Mouse (Mus musculus): Measurements from ENCODE around the gene 5430419D17Rik. TPM values are rescaled to one million over a fixed set of nuclear protein-coding genes. Genes with fewer than 3 reads are reported as not detected.

5430419D17Rik gene
- total and polyA plus RNA-seq, 3 experiments, result not detected

- Histone ChIP-seq H3K4me2 (ENCODE audit: insufficient read depth, low read depth, poor library complexity, severe bottlenecking) (no peak overlapping the region), H3K9me3 (replicated peaks; ENCODE audit: low read length) (peaks cover 2% of the 10 kb centered on the region), H3K4me1 (ENCODE audit: control insufficient read depth in 1 of 2, insufficient read depth in 2 of 2) (no peaks in the 10 kb centered on the region), H3K9ac (ENCODE audit: insufficient read depth, low read depth) (no peak overlapping the region), H3K4me3 (replicated peaks in 1 of 3; ENCODE audit: low read depth in 2 of 3, low read length in 2 of 3, poor library complexity in 1 of 3) (no peak overlapping the region), H3K36me3 (replicated peaks in 1 of 2; ENCODE audit: control insufficient read depth in 1 of 2, insufficient read depth in 1 of 2, low read length in 1 of 2) (no peaks in the 10 kb centered on the region), H3K27ac (ENCODE audit: insufficient read depth, low read depth) (no peak overlapping the region), H3K27me3 (replicated peaks) (peaks cover 91% of the 10 kb centered on the region), H3K79me2 (replicated peaks; ENCODE audit: control insufficient read depth, extremely low read depth, insufficient read depth, poor library complexity, severe bottlenecking) (no peaks in the 10 kb centered on the region)
- DNase-seq (ENCODE audit: extremely low read depth), result no peak
- TF ChIP-seq E2F4 (IDR thresholded peaks at IDR 0.05; ENCODE audit: insufficient replicate concordance, low read depth, low read length), result no peak
- no peak for TF ChIP-seq CHD2 (IDR thresholded peaks at IDR 0.05; ENCODE audit: low read length)
- no peak for TF ChIP-seq USF1 (IDR thresholded peaks at IDR 0.05; ENCODE audit: low read depth, low read length)
- TF ChIP-seq ZC3H11A (IDR thresholded peaks at IDR 0.05; ENCODE audit: low read depth, low read length), result no peak
- no peak for TF ChIP-seq BHLHE40 (IDR thresholded peaks at IDR 0.05; ENCODE audit: low read depth, low read length)
- no peak for TF ChIP-seq CHD1 (IDR thresholded peaks at IDR 0.05; ENCODE audit: low read depth, low read length)
- TF ChIP-seq MEF2A (IDR thresholded peaks at IDR 0.05; ENCODE audit: borderline replicate concordance, low read depth, low read length), result no peak
- TF ChIP-seq SMC3 (IDR thresholded peaks at IDR 0.05; ENCODE audit: low read depth, low read length), result no peak
- TF ChIP-seq KAT2A (IDR thresholded peaks at IDR 0.05; ENCODE audit: insufficient replicate concordance, low read length), result no peak
- TF ChIP-seq PAX5 (IDR thresholded peaks at IDR 0.05; ENCODE audit: low read length), result no peak
- no peak for TF ChIP-seq HCFC1 (IDR thresholded peaks at IDR 0.05; ENCODE audit: low read depth, low read length)
- no peak for TF ChIP-seq ZMIZ1 (IDR thresholded peaks at IDR 0.05; ENCODE audit: low read depth, low read length)
- TF ChIP-seq MXI1 (IDR thresholded peaks at IDR 0.05; ENCODE audit: low read depth, low read length), result no peak
- TF ChIP-seq MAZ (IDR thresholded peaks at IDR 0.05; ENCODE audit: low read depth, low read length), result no peak
- no peak for TF ChIP-seq JUN (IDR thresholded peaks at IDR 0.05; ENCODE audit: insufficient read depth, low read depth, low read length)
- in situ Hi-C loops (cut with MboI; ENCODE audit: low pct_ligation_motif_present, low pct_unique_long_range_greater_than_20kb, low sequenced_read_pairs) (no loop called here), dilution Hi-C loops (cut with MboI; ENCODE audit: extremely low pct_ligation_motif_present, extremely low pct_unique_long_range_greater_than_20kb, low sequenced_read_pairs) (no loop called here)
Observed at GRCm38 (mm10) chr7:131260946-131261345, 86.7 kb downstream of the 5430419D17Rik start.

GRCm38 (mm10) chr7:131264251-131264650 is 90.0 kb downstream of the 5430419D17Rik start:
- Histone ChIP-seq H3K4me1 (ENCODE audit: control insufficient read depth in 1 of 2, insufficient read depth in 2 of 2) (no peaks in the 10 kb centered on the region), H3K4me3 (replicated peaks in 1 of 3; ENCODE audit: low read depth in 2 of 3, low read length in 2 of 3, poor library complexity in 1 of 3) (no peak overlapping the region), H3K36me3 (replicated peaks in 1 of 2; ENCODE audit: control insufficient read depth in 1 of 2, insufficient read depth in 1 of 2, low read length in 1 of 2) (no peaks in the 10 kb centered on the region), H3K79me2 (replicated peaks; ENCODE audit: control insufficient read depth, extremely low read depth, insufficient read depth, poor library complexity, severe bottlenecking) (no peaks in the 10 kb centered on the region), H3K9ac (ENCODE audit: insufficient read depth, low read depth) (no peak overlapping the region), H3K4me2 (ENCODE audit: insufficient read depth, low read depth, poor library complexity, severe bottlenecking) (no peak overlapping the region), H3K27ac (ENCODE audit: insufficient read depth, low read depth) (no peak overlapping the region), H3K9me3 (replicated peaks; ENCODE audit: low read length) (peaks cover 2% of the 10 kb centered on the region), H3K27me3 (replicated peaks) (peaks cover 90% of the 10 kb centered on the region)
- in situ Hi-C loops (cut with MboI; ENCODE audit: low pct_ligation_motif_present, low pct_unique_long_range_greater_than_20kb, low sequenced_read_pairs), result no loop called here
- no peak for DNase-seq (ENCODE audit: extremely low read depth)
- TF ChIP-seq ZMIZ1 (IDR thresholded peaks at IDR 0.05; ENCODE audit: low read depth, low read length) (no peak), BHLHE40 (IDR thresholded peaks at IDR 0.05; ENCODE audit: low read depth, low read length) (no peak), TBP (conservative IDR thresholded peaks at IDR 0.05; ENCODE audit: low read depth, low read length) (no peak), MAFK (IDR thresholded peaks at IDR 0.05; ENCODE audit: insufficient replicate concordance, low read length) (no peak), IRF4 (IDR thresholded peaks at IDR 0.05; ENCODE audit: low read depth, low read length) (no peak), MAX (IDR thresholded peaks at IDR 0.05; ENCODE audit: low read length) (no peak), E2F4 (IDR thresholded peaks at IDR 0.05; ENCODE audit: insufficient replicate concordance, low read depth, low read length) (no peak), HCFC1 (IDR thresholded peaks at IDR 0.05; ENCODE audit: low read depth, low read length) (no peak), UBTF (IDR thresholded peaks at IDR 0.05; ENCODE audit: low read depth, low read length) (no peak), POLR2AphosphoS2 (IDR thresholded peaks at IDR 0.05; ENCODE audit: low read depth, low read length) (no peak), MAZ (IDR thresholded peaks at IDR 0.05; ENCODE audit: low read depth, low read length) (no peak), TCF12 (IDR thresholded peaks at IDR 0.05; ENCODE audit: low read depth, low read length) (no peak), ELF1 (IDR thresholded peaks at IDR 0.05; ENCODE audit: low read depth, low read length) (no peak), ZC3H11A (IDR thresholded peaks at IDR 0.05; ENCODE audit: low read depth, low read length) (no peak), SMC3 (IDR thresholded peaks at IDR 0.05; ENCODE audit: low read depth, low read length) (no peak), KAT2A (IDR thresholded peaks at IDR 0.05; ENCODE audit: insufficient replicate concordance, low read length) (no peak), POLR2A (IDR thresholded peaks at IDR 0.05; ENCODE audit: low read depth, low read length) (no peak), SIN3A (IDR thresholded peaks at IDR 0.05; ENCODE audit: low read length) (no peak)
- dilution Hi-C loops (cut with MboI; ENCODE audit: extremely low pct_ligation_motif_present, extremely low pct_unique_long_range_greater_than_20kb, low sequenced_read_pairs), result no loop called here
